Mouse (Mus musculus): ENCODE results near the gene Adgrd1. TPM values are rescaled to one million over a fixed set of nuclear protein-coding genes. Genes with fewer than 3 reads are reported as not detected.

Adgrd1 gene
- polyA plus RNA-seq, 1 experiment from 2014 or later = 1.8 TPM

DNA sequence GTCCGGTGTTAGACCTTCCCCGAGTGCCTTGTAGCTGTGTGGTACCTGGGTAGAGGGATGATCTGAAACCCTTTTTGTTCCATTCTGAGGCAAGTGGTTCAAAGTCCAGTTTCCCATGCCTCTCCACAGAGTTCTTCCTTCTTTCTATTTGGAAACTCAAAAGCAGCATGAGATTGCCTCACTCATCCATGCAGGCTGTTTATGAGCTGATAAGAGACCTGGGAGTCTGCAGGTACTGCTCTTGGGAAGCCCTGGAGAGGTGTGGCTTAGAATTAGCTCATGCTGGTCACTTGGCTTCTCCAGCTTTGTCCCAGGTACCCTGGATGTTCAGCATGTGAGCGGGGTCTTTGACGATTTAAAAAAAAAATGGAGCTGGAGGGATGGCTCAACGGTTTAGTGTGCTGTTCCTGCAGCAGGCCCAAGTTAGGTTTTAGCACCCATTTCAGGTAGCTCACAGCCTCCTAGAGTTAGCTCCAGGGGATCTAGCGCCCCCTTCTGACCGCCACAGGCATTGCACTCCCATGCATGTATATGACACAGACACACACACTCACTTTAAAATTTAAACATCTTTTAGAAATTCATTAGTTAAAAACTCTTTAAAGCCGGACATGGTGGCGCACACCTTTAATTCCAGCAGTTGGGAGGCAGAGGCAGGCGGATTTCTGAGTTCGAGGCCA lies 65.0 kb downstream of the Adgrd1 start:
- TF ChIP-seq EP300 (IDR thresholded peaks at IDR 0.05) (no peak), CTCF (IDR thresholded peaks at IDR 0.05) (peak; percentile 39)

DNA sequence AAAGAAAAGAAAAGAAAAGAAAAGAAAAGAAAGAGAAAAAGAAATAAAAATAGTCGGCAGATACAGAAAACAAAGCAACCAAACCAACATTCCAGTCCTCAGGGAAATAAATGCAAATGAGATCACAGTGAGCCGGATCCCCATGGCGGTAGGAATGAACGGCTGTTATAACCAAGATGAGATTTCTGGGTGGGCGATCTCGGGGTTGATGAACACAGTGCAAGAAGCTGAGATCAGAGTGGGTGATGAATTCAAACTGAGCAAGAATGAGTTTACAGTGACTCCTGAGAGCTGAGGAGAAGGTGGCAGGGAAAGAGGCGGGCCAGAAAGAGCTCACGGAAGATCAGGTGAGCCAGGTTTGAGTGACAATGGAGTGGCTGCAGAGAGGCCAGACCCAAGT lies 66.9 kb downstream of the Adgrd1 start:
- H3K27me3 ChIP-seq (replicated peaks; ENCODE audit: insufficient read depth, low read length) = no peaks in the 10 kb centered on the region
- H3K4me2 ChIP-seq (replicated peaks; ENCODE audit: low read depth, low read length) = no peak overlapping the region
- H3K9me3 ChIP-seq (ENCODE audit: low read length) = no peaks in the 10 kb centered on the region
- ATAC-seq (no peak), DNase-seq (ENCODE audit: low spot score) (no peak)
- WGBS = 76% methylated on average over 8 of the region's 8 CpGs
- H3K4me3 ChIP-seq (ENCODE audit: low read depth, low read length) = no peak overlapping the region
- H3K27ac ChIP-seq (ENCODE audit: low read length) = 0 out of 2 replicates have a peak overlapping the region, but pooled peaks have one; percentile 54
- peaks cover 5% of the 10 kb centered on the region; the same call in 1 of the 2 replicates for H3K4me1 ChIP-seq (ENCODE audit: insufficient read depth, low read depth, low read length)
- no peak overlapping the region for H3K9ac ChIP-seq (replicated peaks; ENCODE audit: low read depth)
- H3K36me3 ChIP-seq (ENCODE audit: insufficient read depth, low read length) = no peaks in the 10 kb centered on the region
- TF ChIP-seq EP300 (IDR thresholded peaks at IDR 0.05) (no peak), CTCF (IDR thresholded peaks at IDR 0.05) (no peak)

More for the DNA sequence above, 65.0 kb downstream of the Adgrd1 start:
- DNase-seq (ENCODE audit: low spot score) (no peak), ATAC-seq (no peak)
- Histone ChIP-seq H3K27ac (ENCODE audit: low read length) (no peak overlapping the region), H3K4me3 (ENCODE audit: low read depth, low read length) (no peak overlapping the region), H3K4me1 (ENCODE audit: insufficient read depth, low read depth, low read length) (peaks cover 5% of the 10 kb centered on the region; the same call in 1 of the 2 replicates), H3K27me3 (replicated peaks; ENCODE audit: insufficient read depth, low read length) (no peaks in the 10 kb centered on the region), H3K4me2 (replicated peaks; ENCODE audit: low read depth, low read length) (no peak overlapping the region), H3K9me3 (ENCODE audit: low read length) (no peaks in the 10 kb centered on the region), H3K9ac (replicated peaks; ENCODE audit: low read depth) (no peak overlapping the region), H3K36me3 (ENCODE audit: insufficient read depth, low read length) (no peaks in the 10 kb centered on the region)
- WGBS = 68% methylated on average over 11 of the region's 11 CpGs

DNA sequence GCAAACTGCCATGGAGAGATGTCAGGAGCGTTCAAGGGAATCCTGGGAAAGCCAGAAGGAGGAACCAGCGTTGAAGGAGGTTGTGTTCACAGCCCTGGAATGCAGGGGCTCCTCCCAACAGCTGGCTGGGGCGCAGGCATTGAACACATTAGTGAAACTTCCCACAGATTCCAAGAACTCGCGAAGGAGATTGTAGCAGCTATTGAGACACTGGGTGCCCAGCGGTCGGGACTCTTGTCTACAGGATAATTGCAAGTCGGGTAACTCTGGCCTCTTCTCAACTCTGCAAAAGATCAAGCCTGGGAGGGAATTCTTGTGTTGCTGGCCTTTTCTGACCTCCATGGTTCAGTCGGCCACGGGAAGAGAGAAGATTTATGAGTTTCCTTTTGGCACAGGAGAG lies 67.5 kb downstream of the Adgrd1 start:
- H3K27me3 ChIP-seq (replicated peaks; ENCODE audit: insufficient read depth, low read length) = no peaks in the 10 kb centered on the region
- DNase-seq (ENCODE audit: low spot score) = peak; percentile 62
- no peak overlapping the region for H3K4me3 ChIP-seq (ENCODE audit: low read depth, low read length)
- no peaks in the 10 kb centered on the region for H3K9me3 ChIP-seq (ENCODE audit: low read length)
- ATAC-seq = peak; percentile 60
- H3K36me3 ChIP-seq (ENCODE audit: insufficient read depth, low read length) = no peaks in the 10 kb centered on the region
- WGBS = 15% methylated on average over 10 of the region's 10 CpGs
- no peak overlapping the region for H3K9ac ChIP-seq (replicated peaks; ENCODE audit: low read depth)
- TF ChIP-seq EP300 (IDR thresholded peaks at IDR 0.05) (no peak), CTCF (IDR thresholded peaks at IDR 0.05) (no peak)
- H3K4me1 ChIP-seq (ENCODE audit: insufficient read depth, low read depth, low read length) = peaks cover 5% of the 10 kb centered on the region; the same call in 1 of the 2 replicates
- H3K4me2 ChIP-seq (replicated peaks; ENCODE audit: low read depth, low read length) = no peak overlapping the region
- H3K27ac ChIP-seq (ENCODE audit: low read length) = peak overlapping the region; percentile 54

DNA sequence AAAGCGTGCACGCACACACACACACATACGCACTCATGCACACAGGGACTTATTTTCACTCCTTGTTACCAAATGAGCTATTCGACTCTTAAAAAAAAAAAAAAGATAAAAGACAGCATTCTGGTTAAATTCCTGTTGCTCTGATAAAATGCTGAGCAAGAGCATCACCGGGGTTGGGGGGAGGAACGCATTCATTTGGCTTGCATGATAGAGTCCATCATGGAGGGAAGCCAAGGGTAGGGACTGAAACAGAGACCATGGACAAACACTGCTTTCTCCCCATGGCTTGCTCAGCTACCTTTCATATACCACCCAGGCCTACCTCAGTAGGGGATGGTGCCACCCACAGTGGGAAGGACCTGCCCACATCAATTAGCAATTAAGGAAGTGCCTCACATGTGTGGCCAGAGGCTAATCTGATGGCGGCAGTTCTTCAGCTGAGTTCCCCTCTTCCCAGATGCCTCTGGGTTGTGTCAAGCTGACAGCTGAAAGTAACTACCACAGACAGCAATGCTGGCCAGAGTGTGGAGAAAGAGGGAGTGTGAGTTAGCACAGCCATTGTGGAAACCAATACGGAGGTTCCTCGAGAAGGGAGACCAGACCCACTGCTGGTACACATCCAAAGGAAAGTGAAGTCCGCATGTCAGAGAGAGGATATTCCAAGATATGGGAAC lies 68.5 kb downstream of the Adgrd1 start:
- no peak overlapping the region for H3K4me2 ChIP-seq (replicated peaks; ENCODE audit: low read depth, low read length)
- 74% methylated on average over 10 of the region's 10 CpGs for WGBS
- DNase-seq (ENCODE audit: low spot score) = peak; percentile 65

DNA sequence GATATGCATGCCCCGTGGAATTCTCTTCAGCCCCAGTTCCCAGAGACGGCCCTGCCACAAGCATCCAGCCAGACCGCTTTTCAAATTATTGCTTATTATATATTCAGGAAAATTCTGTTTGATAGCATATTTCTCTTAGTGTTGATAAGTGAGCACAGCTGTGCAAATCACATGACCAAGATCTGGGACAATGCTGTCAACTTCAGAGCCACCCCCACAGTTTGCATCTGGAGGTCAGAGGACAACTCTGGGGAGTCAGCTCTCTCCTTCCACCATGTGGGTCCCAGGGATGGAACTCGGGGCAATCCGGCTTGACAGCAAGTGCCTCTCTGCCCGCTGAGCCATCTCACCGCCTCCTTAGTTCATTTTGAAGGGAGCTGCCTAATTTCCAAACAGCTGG lies 69.0 kb downstream of the Adgrd1 start:
- H3K4me2 ChIP-seq (replicated peaks; ENCODE audit: low read depth, low read length) = no peak overlapping the region
- peak overlapping the region; percentile 47; the same call in 1 of the 2 replicates for H3K27ac ChIP-seq (ENCODE audit: low read length)
- H3K9me3 ChIP-seq (ENCODE audit: low read length) = no peaks in the 10 kb centered on the region
- TF ChIP-seq CTCF (IDR thresholded peaks at IDR 0.05) = no peak
- TF ChIP-seq EP300 (IDR thresholded peaks at IDR 0.05) = no peak
- H3K36me3 ChIP-seq (ENCODE audit: insufficient read depth, low read length) = no peaks in the 10 kb centered on the region
- peak; percentile 64 for DNase-seq (ENCODE audit: low spot score)
- H3K4me3 ChIP-seq (ENCODE audit: low read depth, low read length) = no peak overlapping the region
- ATAC-seq = peak; percentile 75
- no peaks in the 10 kb centered on the region for H3K27me3 ChIP-seq (replicated peaks; ENCODE audit: insufficient read depth, low read length)
- no peak overlapping the region for H3K9ac ChIP-seq (replicated peaks; ENCODE audit: low read depth)
- WGBS = 38% methylated on average over 7 of the region's 7 CpGs
- H3K4me1 ChIP-seq (ENCODE audit: insufficient read depth, low read depth, low read length) = peaks cover 5% of the 10 kb centered on the region; the same call in 1 of the 2 replicates

More for the DNA sequence above, 68.5 kb downstream of the Adgrd1 start:
- Histone ChIP-seq H3K36me3 (ENCODE audit: insufficient read depth, low read length) (no peaks in the 10 kb centered on the region), H3K27ac (ENCODE audit: low read length) (peak overlapping the region; percentile 47; the same call in 1 of the 2 replicates), H3K9me3 (ENCODE audit: low read length) (no peaks in the 10 kb centered on the region), H3K27me3 (replicated peaks; ENCODE audit: insufficient read depth, low read length) (no peaks in the 10 kb centered on the region), H3K4me3 (ENCODE audit: low read depth, low read length) (no peak overlapping the region), H3K4me1 (ENCODE audit: insufficient read depth, low read depth, low read length) (peaks cover 5% of the 10 kb centered on the region; the same call in 1 of the 2 replicates), H3K9ac (replicated peaks; ENCODE audit: low read depth) (no peak overlapping the region)
- TF ChIP-seq EP300 (IDR thresholded peaks at IDR 0.05) (no peak), CTCF (IDR thresholded peaks at IDR 0.05) (no peak)
- ATAC-seq = peak; percentile 70

DNA sequence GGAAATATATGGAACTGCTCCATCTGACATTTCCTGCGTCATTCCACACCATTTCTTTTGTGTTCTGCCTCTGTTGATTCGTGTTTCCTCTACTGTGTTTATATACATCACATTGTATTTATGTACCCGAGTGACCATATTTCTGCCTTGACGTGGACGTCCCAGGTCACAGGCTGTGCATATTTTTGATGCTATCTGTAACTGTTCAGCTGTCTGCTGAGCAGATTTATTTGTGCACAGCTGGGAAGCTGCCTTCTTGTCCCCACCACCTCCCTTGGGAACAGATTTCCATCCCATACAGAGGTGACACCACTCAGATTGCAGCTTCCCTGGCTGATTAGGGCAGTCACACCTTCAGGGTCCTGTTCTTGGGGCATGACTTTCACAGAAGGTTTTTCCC lies 72.5 kb downstream of the Adgrd1 start:
- H3K9me3 ChIP-seq (ENCODE audit: low read length) = no peaks in the 10 kb centered on the region
- peaks cover 5% of the 10 kb centered on the region; the same call in 1 of the 2 replicates for H3K4me1 ChIP-seq (ENCODE audit: insufficient read depth, low read depth, low read length)
- H3K27me3 ChIP-seq (replicated peaks; ENCODE audit: insufficient read depth, low read length) = no peaks in the 10 kb centered on the region
- no peak overlapping the region for H3K27ac ChIP-seq (ENCODE audit: low read length)
- H3K9ac ChIP-seq (replicated peaks; ENCODE audit: low read depth) = no peak overlapping the region
- H3K4me3 ChIP-seq (ENCODE audit: low read depth, low read length) = no peak overlapping the region
- no peak overlapping the region for H3K4me2 ChIP-seq (replicated peaks; ENCODE audit: low read depth, low read length)
- WGBS = 40% methylated on average over 5 of the region's 5 CpGs
- DNase-seq (ENCODE audit: low spot score) (no peak), ATAC-seq (no peak)
- H3K36me3 ChIP-seq (ENCODE audit: insufficient read depth, low read length) = no peaks in the 10 kb centered on the region
- TF ChIP-seq EP300 (IDR thresholded peaks at IDR 0.05) (no peak), CTCF (IDR thresholded peaks at IDR 0.05) (no peak)

All from lung, postnatal 0 days (tissue).